Mouse (Mus musculus) intestine, embryonic 15.5 days (tissue): ENCODE data around the gene Plekhh2. TPM values are rescaled to one million over a fixed set of nuclear protein-coding genes. Genes with fewer than 3 reads are reported as not detected.
A peak's percentile ranks its signal among the peaks of the same experiment; 100 is the strongest.
"Not testable (repeated sequence)": the region's sequence is repeated elsewhere in the genome, so short reads cannot be mapped to it uniquely, and the experiment has no call there.

Source experiments
- ATAC-seq: fragments of 200-750 bp; cut with Nextera tagmentation; 2 replicates; pipeline ENCODE4 v1.8.0; 2017; ENCODE audit warnings: moderate TSS enrichment, moderate library complexity
- H3K27ac ChIP-seq: fragments of 300-500 bp; sonication (generic); 2 replicates; pipeline ENCODE4 v1.5.1; 2015; ENCODE audit warnings: mild to moderate bottlenecking, inconsistent platforms
- H3K27me3 ChIP-seq: fragments of 300-500 bp; sonication (generic); replicated peaks from 2 replicates; pipeline ENCODE4 v1.6.1; 2015; ENCODE audit warnings: inconsistent platforms
- H3K36me3 ChIP-seq: fragments of 300-500 bp; sonication (generic); 2 replicates; pipeline ENCODE4 v1.6.1; 2015; ENCODE audit warnings: inconsistent platforms
- H3K4me1 ChIP-seq: fragments of 300-500 bp; sonication (generic); replicated peaks from 2 replicates; pipeline ENCODE4 v1.6.1; 2015; ENCODE audit warnings: inconsistent platforms
- H3K4me2 ChIP-seq: fragments of 300-500 bp; sonication (generic); replicated peaks from 2 replicates; pipeline ENCODE4 v1.6.1; 2015; ENCODE audit warnings: mild to moderate bottlenecking, inconsistent platforms
- H3K4me3 ChIP-seq: fragments of 300-500 bp; sonication (generic); replicated peaks from 2 replicates; pipeline ENCODE4 v1.5.1; 2015; ENCODE audit warnings: inconsistent platforms
- H3K9ac ChIP-seq: fragments of 300-500 bp; sonication (generic); 2 replicates; pipeline ENCODE4 v1.6.1; 2015; ENCODE audit warnings: inconsistent platforms
- H3K9me3 ChIP-seq: fragments of 300-500 bp; sonication (generic); 2 replicates; pipeline ENCODE4 v1.6.1; 2016; ENCODE audit warnings: inconsistent platforms
- WGBS: fragments of 180-500 bp; shearing (Covaris S2); methylation state at CpG from one replicate; pipeline ENCODE4 v1.1.7; 2015; 5-methylcytosine and 5-hydroxymethylcytosine counted together
- polyA plus RNA-seq: library from polyadenylated mRNA; unstranded; fragments of >200 nt; fragmentation: Nextera tagmentation; extraction: Ambion mirVana; gene quantifications from 2 replicates; pipeline ENCODE4 v1.2.1, GENCODE M21; 2015

Plekhh2 gene
- polyA plus RNA-seq, 1 experiment from 2014 or later, result 8.0 TPM

- ATAC-seq, H3K4me3 ChIP-seq, H3K4me1 ChIP-seq, H3K27me3 ChIP-seq, H3K27ac ChIP-seq, H3K9ac ChIP-seq, H3K9me3 ChIP-seq, H3K4me2 ChIP-seq, H3K36me3 ChIP-seq: not testable (repeated sequence)
Measured at GRCm38 (mm10) chr17:84564264-84564663, 52.6 kb downstream of the Plekhh2 start.

- 93% methylated on average over 6 of the region's 6 CpGs for WGBS
- Histone ChIP-seq H3K4me2 (no peak overlapping the region), H3K9me3 (no peaks in the 10 kb centered on the region), H3K4me3 (no peak overlapping the region), H3K4me1 (no peaks in the 10 kb centered on the region), H3K9ac (no peak overlapping the region), H3K27ac (no peak overlapping the region), H3K36me3 (peaks cover 10% of the 10 kb centered on the region; the same call in 1 of the 2 replicates), H3K27me3 (no peaks in the 10 kb centered on the region)
- ATAC-seq, result no peak
Measured at GRCm38 (mm10) chr17:84565762-84566161, 54.1 kb downstream of the Plekhh2 start.

- Histone ChIP-seq H3K27me3 (no peaks in the 10 kb centered on the region), H3K4me1 (no peaks in the 10 kb centered on the region), H3K4me3 (no peak overlapping the region), H3K9me3 (no peaks in the 10 kb centered on the region), H3K9ac (no peak overlapping the region), H3K36me3 (peaks cover 8% of the 10 kb centered on the region; the same call in 1 of the 2 replicates), H3K4me2 (no peak overlapping the region), H3K27ac (no peak overlapping the region)
- WGBS, result 66% methylated on average over 27 of the region's 27 CpGs
- 0 out of 2 replicates have a peak, but pooled peaks have one; percentile 25 for ATAC-seq
Measured at GRCm38 (mm10) chr17:84566773-84567555, 55.3 kb downstream of the Plekhh2 start.

GRCm38 (mm10) chr17:84568807-84569206 is 57.1 kb downstream of the Plekhh2 start:
- no peak overlapping the region for H3K4me3 ChIP-seq
- no peak overlapping the region for H3K9ac ChIP-seq
- WGBS, result 92% methylated on average over 12 of the region's 12 CpGs
- no peaks in the 10 kb centered on the region for H3K9me3 ChIP-seq
- no peak overlapping the region for H3K4me2 ChIP-seq
- H3K4me1 ChIP-seq, result no peaks in the 10 kb centered on the region
- peaks cover 8% of the 10 kb centered on the region; the same call in 1 of the 2 replicates for H3K36me3 ChIP-seq
- H3K27me3 ChIP-seq, result no peaks in the 10 kb centered on the region
- no peak overlapping the region for H3K27ac ChIP-seq
- no peak for ATAC-seq

DNA sequence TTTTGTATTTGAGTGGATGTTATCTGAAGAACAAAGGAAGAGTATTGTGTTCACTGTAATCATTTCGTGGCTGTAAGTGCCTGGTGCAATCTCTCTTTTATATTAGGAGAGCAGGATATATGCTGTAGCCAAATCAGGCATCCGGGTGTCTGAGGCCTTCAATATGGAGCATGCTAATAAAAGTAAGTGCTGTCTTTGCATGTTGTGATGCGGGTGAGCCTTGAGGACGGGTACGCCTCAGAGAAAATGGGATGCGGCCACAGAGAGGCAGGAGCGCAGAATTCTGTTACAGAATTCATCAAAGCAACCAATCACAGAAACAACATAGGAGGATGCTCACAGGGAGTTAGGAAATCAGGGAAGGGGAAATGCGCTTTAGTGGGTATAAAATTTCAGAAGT is 58.1 kb downstream of the Plekhh2 start:
- ATAC-seq, result no peak
- WGBS, result 89% methylated on average over 8 of the region's 8 CpGs

DNA sequence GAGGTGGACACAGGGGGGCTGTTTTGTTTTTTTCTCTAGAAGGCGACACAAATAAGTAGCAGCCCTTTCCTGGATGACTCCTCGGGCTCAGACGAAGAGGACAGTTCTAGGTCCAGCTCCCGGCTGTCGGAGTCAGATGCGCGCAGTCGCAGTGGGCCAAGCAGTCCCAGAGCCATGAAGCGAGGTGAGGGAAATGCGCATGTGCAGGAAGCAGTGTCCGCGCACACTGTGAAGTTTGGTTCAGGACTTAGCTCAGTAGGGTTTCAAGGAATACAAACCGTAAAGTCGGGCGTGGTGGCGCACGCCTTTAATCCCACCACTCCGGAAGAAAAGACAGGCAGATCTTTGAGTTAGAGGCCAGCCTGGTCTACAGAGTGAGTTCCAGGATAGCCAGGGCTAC is 59.9 kb downstream of the Plekhh2 start:
- Histone ChIP-seq H3K36me3 (peaks cover 6% of the 10 kb centered on the region; the same call in 1 of the 2 replicates), H3K4me3 (no peak overlapping the region)
- 79% methylated on average over 18 of the region's 18 CpGs for WGBS

More for the DNA sequence above, 58.1 kb downstream of the Plekhh2 start:
- Histone ChIP-seq H3K27ac (no peak overlapping the region), H3K27me3 (no peaks in the 10 kb centered on the region), H3K9ac (no peak overlapping the region), H3K4me2 (no peak overlapping the region), H3K36me3 (peaks cover 8% of the 10 kb centered on the region; the same call in 1 of the 2 replicates), H3K4me1 (no peaks in the 10 kb centered on the region), H3K9me3 (no peaks in the 10 kb centered on the region), H3K4me3 (no peak overlapping the region)

GRCm38 (mm10) chr17:84573305-84573704 is 61.6 kb downstream of the Plekhh2 start:
- Histone ChIP-seq H3K4me2 (no peak overlapping the region), H3K4me1 (no peaks in the 10 kb centered on the region), H3K27ac (no peak overlapping the region), H3K27me3 (no peaks in the 10 kb centered on the region), H3K9ac (no peak overlapping the region), H3K9me3 (no peaks in the 10 kb centered on the region), H3K4me3 (no peak overlapping the region), H3K36me3 (peaks cover 4% of the 10 kb centered on the region; the same call in 1 of the 2 replicates)
- 85% methylated on average over 9 of the region's 9 CpGs for WGBS
- ATAC-seq, result no peak

More for the DNA sequence above, 59.9 kb downstream of the Plekhh2 start:
- Histone ChIP-seq H3K9ac (no peak overlapping the region), H3K9me3 (no peaks in the 10 kb centered on the region), H3K27me3 (no peaks in the 10 kb centered on the region), H3K4me2 (no peak overlapping the region), H3K4me1 (no peaks in the 10 kb centered on the region), H3K27ac (no peak overlapping the region)
- ATAC-seq, result no peak

- Histone ChIP-seq H3K9ac (no peak overlapping the region), H3K27me3 (no peaks in the 10 kb centered on the region), H3K4me3 (no peak overlapping the region), H3K4me1 (no peaks in the 10 kb centered on the region), H3K27ac (no peak overlapping the region), H3K36me3 (peaks cover 4% of the 10 kb centered on the region; the same call in 1 of the 2 replicates), H3K9me3 (no peaks in the 10 kb centered on the region), H3K4me2 (no peak overlapping the region)
- ATAC-seq, result no peak
- 58% methylated on average over 5 of the region's 5 CpGs for WGBS
Measured at GRCm38 (mm10) chr17:84573940-84574339, 62.2 kb downstream of the Plekhh2 start.

GRCm38 (mm10) chr17:84575108-84575507 is 63.4 kb downstream of the Plekhh2 start:
- Histone ChIP-seq H3K9ac (no peak overlapping the region), H3K4me1 (no peaks in the 10 kb centered on the region), H3K36me3 (peaks cover 4% of the 10 kb centered on the region; the same call in 1 of the 2 replicates), H3K9me3 (no peaks in the 10 kb centered on the region), H3K4me2 (no peak overlapping the region), H3K27me3 (no peaks in the 10 kb centered on the region), H3K4me3 (no peak overlapping the region), H3K27ac (no peak overlapping the region)
- ATAC-seq, result no peak
- WGBS, result 90% methylated on average over 5 of the region's 5 CpGs

DNA sequence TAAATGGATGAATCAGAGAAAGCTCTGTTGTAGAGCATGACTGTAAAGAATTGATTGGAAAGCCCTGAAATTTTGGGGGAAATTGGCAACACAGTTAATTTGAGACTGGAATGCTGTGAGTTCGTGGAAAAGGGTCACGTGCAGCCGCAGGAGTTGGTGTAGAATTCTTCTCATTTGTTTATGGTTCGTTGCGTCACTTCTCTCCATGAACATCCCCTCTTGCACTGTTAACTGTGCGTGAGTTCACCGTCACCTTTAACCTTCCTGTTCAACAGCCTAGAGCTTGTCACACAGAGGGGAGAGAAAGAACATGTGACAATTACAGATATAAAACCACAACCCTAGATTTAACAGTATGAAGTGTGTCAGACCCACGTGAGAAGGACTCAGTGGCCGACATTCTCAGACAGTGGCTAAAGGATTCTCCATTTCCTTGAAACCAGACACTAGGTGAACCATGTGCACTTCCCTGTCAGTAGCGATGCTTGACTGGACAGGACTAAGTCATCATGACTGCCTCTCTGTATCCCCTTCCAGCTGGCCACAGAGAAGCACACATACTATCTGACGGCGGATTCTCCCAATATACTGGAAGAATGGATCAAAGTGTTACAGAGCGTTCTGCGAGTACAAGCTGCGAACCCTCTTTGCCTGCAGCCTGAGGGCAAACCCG is 65.1 kb downstream of the Plekhh2 start:
- no peaks in the 10 kb centered on the region for H3K9me3 ChIP-seq
- H3K4me1 ChIP-seq, result no peaks in the 10 kb centered on the region
- no peak overlapping the region for H3K27ac ChIP-seq
- no peak overlapping the region for H3K4me3 ChIP-seq
- no peak overlapping the region for H3K9ac ChIP-seq
- no peak overlapping the region for H3K4me2 ChIP-seq
- ATAC-seq, result no peak
- 77% methylated on average over 16 of the region's 16 CpGs for WGBS
- peaks cover 4% of the 10 kb centered on the region; the same call in 1 of the 2 replicates for H3K36me3 ChIP-seq
- H3K27me3 ChIP-seq, result no peaks in the 10 kb centered on the region

DNA sequence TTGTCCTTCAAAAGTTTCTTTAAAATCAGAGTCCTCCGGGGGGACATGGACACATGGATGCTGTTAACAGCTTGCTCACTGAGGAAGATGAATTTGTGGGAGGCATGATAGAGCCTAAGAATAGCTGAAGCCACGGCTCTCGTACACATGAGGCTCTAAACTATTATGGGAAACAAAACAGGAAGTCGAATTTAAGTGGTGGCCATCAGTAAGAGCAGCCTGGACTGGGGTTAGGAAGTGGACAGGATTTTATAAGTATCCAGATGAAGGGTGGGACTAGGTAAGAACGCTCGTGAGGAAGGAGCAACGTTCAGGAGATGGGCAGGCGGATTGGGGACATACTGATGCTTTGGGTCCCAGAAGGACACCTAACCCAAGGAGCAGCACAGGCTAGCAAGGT is 67.6 kb downstream of the Plekhh2 start:
- Histone ChIP-seq H3K27ac (no peak overlapping the region), H3K36me3 (peaks cover 4% of the 10 kb centered on the region; the same call in 1 of the 2 replicates), H3K4me1 (no peaks in the 10 kb centered on the region), H3K4me2 (no peak overlapping the region), H3K4me3 (no peak overlapping the region), H3K27me3 (no peaks in the 10 kb centered on the region), H3K9ac (no peak overlapping the region), H3K9me3 (no peaks in the 10 kb centered on the region)
- WGBS, result 71% methylated on average over 8 of the region's 8 CpGs
- ATAC-seq, result no peak

DNA sequence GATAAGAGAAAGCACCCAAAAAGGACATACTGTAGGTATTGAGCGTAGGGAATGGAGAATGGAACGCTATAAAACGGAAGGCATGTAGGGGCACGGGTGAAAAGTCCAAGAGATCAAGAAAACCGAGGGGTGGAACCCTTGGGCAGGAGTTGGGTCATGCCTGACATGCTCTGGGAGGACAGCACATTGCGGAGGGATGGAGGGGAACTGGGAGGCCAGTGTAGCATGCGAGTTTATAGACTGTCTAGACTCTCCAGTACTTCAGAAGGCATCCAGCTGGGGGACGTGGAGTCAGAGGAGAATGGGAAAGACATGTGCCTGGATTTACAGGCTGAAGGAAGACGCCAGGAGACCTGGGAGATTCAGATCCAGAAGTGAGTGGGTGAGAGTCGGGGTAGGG is 68.1 kb downstream of the Plekhh2 start:
- WGBS, result 80% methylated on average over 10 of the region's 10 CpGs
- ATAC-seq, result no peak

More for the DNA sequence above, 68.1 kb downstream of the Plekhh2 start:
- Histone ChIP-seq H3K4me2 (no peak overlapping the region), H3K27ac (no peak overlapping the region), H3K27me3 (no peaks in the 10 kb centered on the region), H3K36me3 (peaks cover 4% of the 10 kb centered on the region; the same call in 1 of the 2 replicates), H3K4me3 (no peak overlapping the region), H3K9ac (no peak overlapping the region), H3K9me3 (no peaks in the 10 kb centered on the region), H3K4me1 (no peaks in the 10 kb centered on the region)
